ENCODE assay signal across 8 mouse cellular contexts in genomic region chr8:120460375-120460774, GRCm38 (mm10).
DNase-seq lines count a peak whose midpoint lies in the region; ATAC-seq and TF ChIP-seq lines count a peak whose summit lies in the region.

No protein-coding gene starts in this region.

- H3K36me3 ChIP-seq in heart, embryonic 13.5 days: no peaks in the 10 kb centered on the region
- no peaks in the 10 kb centered on the region for H3K36me3 ChIP-seq in forebrain, embryonic 15.5 days

- peaks cover 74% of the 10 kb centered on the region for H3K4me1 ChIP-seq in heart, embryonic 13.5 days
- H3K4me1 ChIP-seq in forebrain, embryonic 15.5 days: peaks cover 66% of the 10 kb centered on the region

- no peak overlapping the region for H3K4me3 ChIP-seq in heart, embryonic 13.5 days
- no peak overlapping the region for H3K4me3 ChIP-seq in forebrain, embryonic 15.5 days
- no peak overlapping the region for H3K4me3 ChIP-seq in left cerebral cortex, adult 2 months

- TF ChIP-seq CTCF in left cerebral cortex, adult 2 months (IDR thresholded peaks at IDR 0.05): no peak

- peak overlapping the region; percentile 43 for H3K27ac ChIP-seq in heart, embryonic 13.5 days (replicated peaks)
- peak overlapping the region; percentile 92 for H3K27ac ChIP-seq in forebrain, embryonic 15.5 days (replicated peaks)
- no peak overlapping the region for H3K27ac ChIP-seq in left cerebral cortex, adult 2 months

- intact Hi-C loops in left cerebral cortex, adult 2 months (cut with DNase I): no loop called here

- no peaks in the 10 kb centered on the region for H3K9me3 ChIP-seq in heart, embryonic 13.5 days
- no peaks in the 10 kb centered on the region for H3K9me3 ChIP-seq in forebrain, embryonic 15.5 days

- ATAC-seq in heart, embryonic 13.5 days (ENCODE audit: extremely low read depth, insufficient number of reproducible peaks, low FRiP score, low TSS enrichment): no peak
- peak; percentile 53 for ATAC-seq in forebrain, embryonic 15.5 days (replicated peaks)

- H3K27me3 ChIP-seq in heart, embryonic 13.5 days (replicated peaks): peaks cover 4% of the 10 kb centered on the region; the same call in 1 of the 2 replicates
- no peaks in the 10 kb centered on the region for H3K27me3 ChIP-seq in forebrain, embryonic 15.5 days

- DNase-seq in heart, postnatal 4 days: no peak
- DNase-seq in MN1 (ENCODE audit: low spot score): peak; percentile 55
- DNase-seq in lung, postnatal 4 days: peak; percentile 43 to 66
- DNase-seq in embryo, embryonic 9.5 days (ENCODE audit: extremely low spot score): no peak
- no peak for DNase-seq in spleen, postnatal 4 days (ENCODE audit: low spot score in 2 of 2)
- DNase-seq in left cerebral cortex, adult 2 months (ENCODE audit: extremely low spot score in 1 of 2, low spot score in 2 of 2): no peak

- WGBS in heart, embryonic 13.5 days: 48% methylated on average over 6 of the region's 6 CpGs
- 10% methylated on average over 6 of the region's 6 CpGs for WGBS in forebrain, embryonic 15.5 days

- peak overlapping the region; percentile 64 for H3K9ac ChIP-seq in heart, embryonic 13.5 days
- H3K9ac ChIP-seq in forebrain, embryonic 15.5 days (replicated peaks): 0 out of 2 replicates have a peak overlapping the region, but pooled peaks have one; percentile 10

- no peak overlapping the region for H3K4me2 ChIP-seq in heart, embryonic 13.5 days
- no peak overlapping the region for H3K4me2 ChIP-seq in forebrain, embryonic 15.5 days (replicated peaks)

Comparison
In these comparisons a context has a peak if more than half of its experiments do, and no peak if none do; other contexts are left out.
1. DNase-seq: peak in MN1 (single experiment) and lung, postnatal 4 days (2 of 2); none in heart, postnatal 4 days (single experiment), embryo, embryonic 9.5 days (single experiment), spleen, postnatal 4 days (0 of 2) and left cerebral cortex, adult 2 months (0 of 2).